Mouse (Mus musculus) heart, embryonic 16.5 days (tissue): ENCODE data around the gene Rcl1. TPM values are rescaled to one million over a fixed set of nuclear protein-coding genes. Genes with fewer than 3 reads are reported as not detected.

ENCODE experiments used
- ATAC-seq: fragments of 200-750 bp; cut with Nextera tagmentation; replicated peaks from 2 replicates; pipeline ENCODE4 v1.8.0; 2017; ENCODE audit warnings: moderate number of reproducible peaks; ENCODE audit not compliant: insufficient read depth, low FRiP score; ENCODE audit errors: extremely low read depth
- H3K27ac ChIP-seq: fragments of 300-500 bp; sonication (generic); 2 replicates; pipeline ENCODE4 v1.5.1; 2014; ENCODE audit warnings: mild to moderate bottlenecking, low read length, control low read depth, moderate library complexity
- H3K27me3 ChIP-seq: fragments of 300-500 bp; sonication (generic); 2 replicates; pipeline ENCODE4 v1.6.1; 2014; ENCODE audit warnings: low read length, mixed read lengths; ENCODE audit not compliant: control insufficient read depth, insufficient read depth
- H3K36me3 ChIP-seq: fragments of 300-500 bp; sonication (generic); 2 replicates; pipeline ENCODE4 v1.6.1; 2014; ENCODE audit not compliant: control insufficient read depth, insufficient read depth
- H3K4me1 ChIP-seq: fragments of 300-500 bp; sonication (generic); 2 replicates; pipeline ENCODE4 v1.6.1; 2014; ENCODE audit warnings: low read length, mixed read lengths; ENCODE audit not compliant: control insufficient read depth, insufficient read depth
- H3K4me2 ChIP-seq: fragments of 300-500 bp; sonication (generic); 2 replicates; pipeline ENCODE4 v1.6.1; 2014; ENCODE audit warnings: low read depth, mild to moderate bottlenecking, control low read depth, low read length
- H3K4me3 ChIP-seq: fragments of 300-500 bp; sonication (generic); 2 replicates; pipeline ENCODE4 v1.5.1; 2014; ENCODE audit warnings: mild to moderate bottlenecking, control low read depth, low read length
- H3K9ac ChIP-seq: fragments of 300-500 bp; sonication (generic); 2 replicates; pipeline ENCODE4 v1.6.1; 2014; ENCODE audit warnings: low read length, control low read depth
- H3K9me3 ChIP-seq: fragments of 300-500 bp; sonication (generic); replicated peaks from 2 replicates; pipeline ENCODE4 v1.6.1; 2016; ENCODE audit warnings: low read length; ENCODE audit not compliant: control insufficient read depth
- WGBS: fragments of 180-500 bp; shearing (Covaris S2); extraction: QIAGEN DNeasy Blood & Tissue Kit; methylation state at CpG from one replicate; pipeline ENCODE4 v1.1.7; 2014; 5-methylcytosine and 5-hydroxymethylcytosine counted together
- polyA plus RNA-seq: library from polyadenylated mRNA; unstranded; fragments of >200 nt; fragmentation: Nextera tagmentation; extraction: Ambion mirVana; gene quantifications from 2 replicates; pipeline ENCODE4 v1.2.1, GENCODE M21; 2015

Rcl1 gene
- polyA plus RNA-seq, 1 experiment from 2014 or later = 25.4 TPM

GRCm38 (mm10) chr19:29138546-29139270, 37.5 kb downstream of the Rcl1 start:
- Histone ChIP-seq H3K4me2 (no peak overlapping the region), H3K36me3 (peaks cover 12% of the 10 kb centered on the region; the same call in 1 of the 2 replicates), H3K4me3 (no peak overlapping the region), H3K4me1 (peaks cover 3% of the 10 kb centered on the region; the same call in 1 of the 2 replicates), H3K9ac (no peak overlapping the region), H3K27ac (no peak overlapping the region), H3K9me3 (no peaks in the 10 kb centered on the region), H3K27me3 (no peaks in the 10 kb centered on the region)
- 71% methylated on average over 10 of the region's 10 CpGs for WGBS
- ATAC-seq = no peak

- no peaks in the 10 kb centered on the region for H3K27me3 ChIP-seq
- no peak overlapping the region for H3K9ac ChIP-seq
- no peak overlapping the region for H3K27ac ChIP-seq
- no peaks in the 10 kb centered on the region for H3K9me3 ChIP-seq
- peaks cover 12% of the 10 kb centered on the region; the same call in 1 of the 2 replicates for H3K36me3 ChIP-seq
- H3K4me1 ChIP-seq = peaks cover 3% of the 10 kb centered on the region; the same call in 1 of the 2 replicates
- H3K4me2 ChIP-seq = no peak overlapping the region
- H3K4me3 ChIP-seq = no peak overlapping the region
- no peak for ATAC-seq
- WGBS = 75% methylated on average over 10 of the region's 10 CpGs
These were observed 38.7 kb downstream of the Rcl1 start for GRCm38 (mm10) chr19:29139699-29140456.

GRCm38 (mm10) chr19:29140933-29141332, 39.8 kb downstream of the Rcl1 start:
- H3K27me3 ChIP-seq = no peaks in the 10 kb centered on the region
- no peak for ATAC-seq
- 74% methylated on average over 16 of the region's 16 CpGs for WGBS

GRCm38 (mm10) chr19:29142307-29142706, 41.1 kb downstream of the Rcl1 start:
- Histone ChIP-seq H3K27ac (no peak overlapping the region), H3K9ac (no peak overlapping the region), H3K4me2 (no peak overlapping the region), H3K9me3 (no peaks in the 10 kb centered on the region), H3K4me3 (no peak overlapping the region), H3K36me3 (peaks cover 6% of the 10 kb centered on the region; the same call in 1 of the 2 replicates), H3K27me3 (no peaks in the 10 kb centered on the region), H3K4me1 (peaks cover 3% of the 10 kb centered on the region; the same call in 1 of the 2 replicates)
- no peak for ATAC-seq
- 79% methylated on average over 6 of the region's 6 CpGs for WGBS

More at GRCm38 (mm10) chr19:29140933-29141332, 39.8 kb downstream of the Rcl1 start:
- Histone ChIP-seq H3K36me3 (peaks cover 11% of the 10 kb centered on the region; the same call in 1 of the 2 replicates), H3K4me1 (peaks cover 3% of the 10 kb centered on the region; the same call in 1 of the 2 replicates), H3K4me2 (0 out of 2 replicates have a peak overlapping the region, but pooled peaks have one; percentile 13), H3K4me3 (no peak overlapping the region), H3K27ac (no peak overlapping the region), H3K9ac (no peak overlapping the region), H3K9me3 (no peaks in the 10 kb centered on the region)

- 86% methylated on average over 6 of the region's 6 CpGs for WGBS
- Histone ChIP-seq H3K27ac (no peak overlapping the region), H3K4me2 (no peak overlapping the region), H3K4me3 (no peak overlapping the region), H3K36me3 (peaks cover 6% of the 10 kb centered on the region; the same call in 1 of the 2 replicates), H3K9me3 (no peaks in the 10 kb centered on the region), H3K27me3 (no peaks in the 10 kb centered on the region), H3K4me1 (peaks cover 3% of the 10 kb centered on the region; the same call in 1 of the 2 replicates), H3K9ac (no peak overlapping the region)
- no peak for ATAC-seq
These were observed 44.2 kb downstream of the Rcl1 start for GRCm38 (mm10) chr19:29145421-29145820.

DNA sequence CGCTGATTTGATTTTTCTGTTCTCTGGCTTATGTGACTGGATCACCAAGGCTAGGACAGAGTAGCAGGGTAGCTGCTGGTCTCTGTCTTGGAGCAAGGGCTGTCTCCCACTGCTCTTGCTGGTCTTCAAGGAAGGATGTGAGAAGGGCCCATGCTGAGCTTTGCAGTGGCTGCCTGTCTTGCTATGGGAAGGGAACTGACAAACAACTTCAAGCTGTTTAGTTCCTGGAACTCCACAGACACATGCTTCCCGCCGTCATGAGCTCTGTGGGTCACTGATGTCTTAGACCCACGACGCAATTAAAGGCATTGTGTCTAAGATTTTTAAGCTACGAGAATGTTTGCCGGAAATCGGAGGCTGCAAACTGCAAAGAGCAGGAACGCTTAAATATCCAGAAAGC, 45.6 kb downstream of the Rcl1 start:
- Histone ChIP-seq H3K36me3 (peaks cover 6% of the 10 kb centered on the region; the same call in 1 of the 2 replicates), H3K4me1 (no peaks in the 10 kb centered on the region), H3K4me2 (no peak overlapping the region), H3K9me3 (no peaks in the 10 kb centered on the region), H3K27ac (no peak overlapping the region; the same call in 1 of the 2 replicates), H3K4me3 (no peak overlapping the region), H3K27me3 (no peaks in the 10 kb centered on the region), H3K9ac (no peak overlapping the region)
- ATAC-seq = no peak
- WGBS = 73% methylated on average over 9 of the region's 9 CpGs

GRCm38 (mm10) chr19:29149583-29149982, 48.4 kb downstream of the Rcl1 start:
- H3K9me3 ChIP-seq = no peaks in the 10 kb centered on the region
- H3K36me3 ChIP-seq = no peaks in the 10 kb centered on the region; the same call in 1 of the 2 replicates
- no peaks in the 10 kb centered on the region for H3K4me1 ChIP-seq
- H3K4me2 ChIP-seq = no peak overlapping the region
- no peaks in the 10 kb centered on the region for H3K27me3 ChIP-seq
- no peak overlapping the region for H3K4me3 ChIP-seq
- 72% methylated on average over 6 of the region's 6 CpGs for WGBS
- no peak overlapping the region for H3K9ac ChIP-seq
- ATAC-seq = no peak
- H3K27ac ChIP-seq = no peak overlapping the region

GRCm38 (mm10) chr19:29150038-29150437, 48.9 kb downstream of the Rcl1 start:
- Histone ChIP-seq H3K27ac (no peak overlapping the region), H3K4me3 (no peak overlapping the region), H3K4me1 (no peaks in the 10 kb centered on the region), H3K9me3 (no peaks in the 10 kb centered on the region), H3K36me3 (no peaks in the 10 kb centered on the region; the same call in 1 of the 2 replicates), H3K9ac (no peak overlapping the region), H3K4me2 (no peak overlapping the region), H3K27me3 (no peaks in the 10 kb centered on the region)
- WGBS = 67% methylated on average over 6 of the region's 6 CpGs
- ATAC-seq = no peak

- Histone ChIP-seq H3K9me3 (no peaks in the 10 kb centered on the region), H3K27me3 (no peaks in the 10 kb centered on the region), H3K4me1 (no peaks in the 10 kb centered on the region), H3K4me3 (no peak overlapping the region), H3K27ac (no peak overlapping the region), H3K36me3 (no peaks in the 10 kb centered on the region), H3K4me2 (no peak overlapping the region), H3K9ac (no peak overlapping the region)
- WGBS = 72% methylated on average over 2 of the region's 2 CpGs
- no peak for ATAC-seq
These were observed 50.3 kb downstream of the Rcl1 start for GRCm38 (mm10) chr19:29151443-29151842.
